Mouse (Mus musculus): ENCODE data around the gene Fam102a. TPM values are rescaled to one million over a fixed set of nuclear protein-coding genes. Genes with fewer than 3 reads are reported as not detected.
A peak's percentile ranks its signal among the peaks of the same experiment; 100 is the strongest.

The Fam102a gene
- polyA plus RNA-seq, 1 experiment from 2014 or later = 11.4 TPM

DNA sequence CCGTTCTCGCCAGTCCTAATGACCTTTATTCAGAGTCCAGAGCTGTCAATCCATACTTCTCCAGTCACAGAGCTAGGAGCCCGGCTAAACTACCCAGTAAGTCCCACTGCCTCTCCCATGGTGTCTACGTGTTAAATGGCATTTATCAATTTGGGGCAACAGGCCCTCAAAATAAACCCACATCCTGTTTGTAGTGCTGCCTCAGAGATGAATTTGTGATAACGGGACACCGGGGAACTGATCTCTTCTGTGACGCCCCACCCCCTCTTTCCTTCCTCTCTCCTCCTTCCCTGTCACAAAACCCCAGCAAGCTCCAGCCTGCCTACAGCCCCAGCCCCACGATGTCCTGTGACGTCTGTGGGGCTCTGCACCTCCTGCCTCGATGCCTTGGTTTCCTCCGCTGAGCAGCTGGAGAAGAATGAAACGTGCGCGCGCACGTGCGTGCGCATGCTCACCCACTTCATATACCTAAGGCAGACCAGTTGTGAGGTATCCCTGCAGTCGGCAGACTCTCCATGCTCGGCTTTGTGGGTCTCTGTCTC is 39.9 kb upstream of the Fam102a start:
- Histone ChIP-seq H3K4me3 (replicated peaks; ENCODE audit: low read length) (no peak overlapping the region), H3K27ac (ENCODE audit: low read length) (no peak overlapping the region), H3K27me3 (ENCODE audit: control insufficient read depth, insufficient read depth, low read length) (no peaks in the 10 kb centered on the region), H3K9me3 (replicated peaks; ENCODE audit: control insufficient read depth, low read length) (0 out of 2 replicates have a peak, but pooled peaks cover 9% of the 10 kb centered on the region), H3K9ac (ENCODE audit: low read length) (no peak overlapping the region), H3K4me2 (ENCODE audit: low read depth, low read length) (no peak overlapping the region), H3K4me1 (ENCODE audit: control insufficient read depth, insufficient read depth, low read length) (no peaks in the 10 kb centered on the region), H3K36me3 (ENCODE audit: control insufficient read depth, insufficient read depth, low read length) (no peaks in the 10 kb centered on the region)
- 62% methylated on average over 20 of the region's 20 CpGs for WGBS
- no peak for ATAC-seq (ENCODE audit: insufficient read depth, low FRiP score)

DNA sequence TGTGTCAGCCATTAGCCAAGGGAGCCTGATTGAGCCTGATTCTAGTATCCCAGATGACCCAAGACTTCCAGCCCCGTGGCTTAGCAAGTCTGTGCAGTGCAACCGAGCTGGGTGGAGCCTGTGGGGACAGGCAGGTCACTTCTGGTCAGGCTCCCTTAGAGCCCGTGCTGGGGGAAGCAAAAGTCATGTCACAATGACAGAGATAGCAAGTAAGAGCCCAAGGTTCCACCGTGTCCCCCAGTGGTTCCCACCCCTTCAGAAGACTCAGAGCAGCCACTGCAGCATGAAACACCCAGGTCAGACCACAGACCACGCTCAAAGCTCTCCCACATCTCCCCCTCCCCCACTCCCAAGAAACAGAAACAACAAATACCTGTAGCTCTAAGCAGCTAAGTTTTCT is 38.9 kb upstream of the Fam102a start:
- no peaks in the 10 kb centered on the region for H3K4me1 ChIP-seq (ENCODE audit: control insufficient read depth, insufficient read depth, low read length)
- no peaks in the 10 kb centered on the region for H3K27me3 ChIP-seq (ENCODE audit: control insufficient read depth, insufficient read depth, low read length)
- H3K4me3 ChIP-seq (replicated peaks; ENCODE audit: low read length) = no peak overlapping the region
- ATAC-seq (ENCODE audit: insufficient read depth, low FRiP score) = no peak
- H3K36me3 ChIP-seq (ENCODE audit: control insufficient read depth, insufficient read depth, low read length) = no peaks in the 10 kb centered on the region
- no peak overlapping the region for H3K9ac ChIP-seq (ENCODE audit: low read length)
- H3K9me3 ChIP-seq (replicated peaks; ENCODE audit: control insufficient read depth, low read length) = 0 out of 2 replicates have a peak, but pooled peaks cover 9% of the 10 kb centered on the region
- H3K4me2 ChIP-seq (ENCODE audit: low read depth, low read length) = no peak overlapping the region
- 47% methylated on average over 5 of the region's 5 CpGs for WGBS
- no peak overlapping the region for H3K27ac ChIP-seq (ENCODE audit: low read length)

GRCm38 (mm10) chr2:32499365-32499764 is 35.8 kb upstream of the Fam102a start:
- H3K36me3 ChIP-seq (ENCODE audit: control insufficient read depth, insufficient read depth, low read length) = no peaks in the 10 kb centered on the region
- H3K9ac ChIP-seq (ENCODE audit: low read length) = no peak overlapping the region
- 79% methylated on average over 4 of the region's 4 CpGs for WGBS
- H3K27me3 ChIP-seq (ENCODE audit: control insufficient read depth, insufficient read depth, low read length) = no peaks in the 10 kb centered on the region
- 0 out of 2 replicates have a peak, but pooled peaks cover 9% of the 10 kb centered on the region for H3K9me3 ChIP-seq (replicated peaks; ENCODE audit: control insufficient read depth, low read length)
- no peak overlapping the region for H3K27ac ChIP-seq (ENCODE audit: low read length)
- H3K4me2 ChIP-seq (ENCODE audit: low read depth, low read length) = no peak overlapping the region
- peaks cover 13% of the 10 kb centered on the region for H3K4me1 ChIP-seq (ENCODE audit: control insufficient read depth, insufficient read depth, low read length)
- ATAC-seq (ENCODE audit: insufficient read depth, low FRiP score) = no peak
- H3K4me3 ChIP-seq (replicated peaks; ENCODE audit: low read length) = no peak overlapping the region

DNA sequence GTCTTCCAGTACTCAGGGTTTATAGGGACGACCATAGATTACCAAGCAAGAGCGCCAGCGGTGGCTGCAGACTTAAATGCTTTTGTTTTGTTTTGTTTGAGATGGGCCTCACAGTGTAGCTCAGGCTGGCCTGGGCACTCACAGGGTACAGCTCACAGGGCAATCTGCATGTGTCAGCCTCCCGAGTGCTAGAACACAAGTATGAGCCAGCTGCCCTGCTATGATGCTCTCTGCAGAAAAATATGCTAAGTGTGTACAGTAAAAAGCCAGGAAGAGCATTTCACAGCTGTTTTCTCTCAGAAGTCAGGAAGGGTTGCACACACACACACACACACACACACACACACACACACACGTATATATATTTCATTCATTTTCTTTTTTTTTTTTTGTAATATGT is 34.7 kb upstream of the Fam102a start:
- Histone ChIP-seq H3K4me2 (ENCODE audit: low read depth, low read length) (no peak overlapping the region), H3K27ac (ENCODE audit: low read length) (no peak overlapping the region), H3K9ac (ENCODE audit: low read length) (no peak overlapping the region), H3K4me1 (ENCODE audit: control insufficient read depth, insufficient read depth, low read length) (peaks cover 13% of the 10 kb centered on the region), H3K9me3 (replicated peaks; ENCODE audit: control insufficient read depth, low read length) (peaks cover 9% of the 10 kb centered on the region; the same call in 1 of the 2 replicates), H3K36me3 (ENCODE audit: control insufficient read depth, insufficient read depth, low read length) (no peaks in the 10 kb centered on the region), H3K27me3 (ENCODE audit: control insufficient read depth, insufficient read depth, low read length) (no peaks in the 10 kb centered on the region), H3K4me3 (replicated peaks; ENCODE audit: low read length) (no peak overlapping the region)
- 68% methylated on average over 5 of the region's 5 CpGs for WGBS
- ATAC-seq (ENCODE audit: insufficient read depth, low FRiP score) = no peak

DNA sequence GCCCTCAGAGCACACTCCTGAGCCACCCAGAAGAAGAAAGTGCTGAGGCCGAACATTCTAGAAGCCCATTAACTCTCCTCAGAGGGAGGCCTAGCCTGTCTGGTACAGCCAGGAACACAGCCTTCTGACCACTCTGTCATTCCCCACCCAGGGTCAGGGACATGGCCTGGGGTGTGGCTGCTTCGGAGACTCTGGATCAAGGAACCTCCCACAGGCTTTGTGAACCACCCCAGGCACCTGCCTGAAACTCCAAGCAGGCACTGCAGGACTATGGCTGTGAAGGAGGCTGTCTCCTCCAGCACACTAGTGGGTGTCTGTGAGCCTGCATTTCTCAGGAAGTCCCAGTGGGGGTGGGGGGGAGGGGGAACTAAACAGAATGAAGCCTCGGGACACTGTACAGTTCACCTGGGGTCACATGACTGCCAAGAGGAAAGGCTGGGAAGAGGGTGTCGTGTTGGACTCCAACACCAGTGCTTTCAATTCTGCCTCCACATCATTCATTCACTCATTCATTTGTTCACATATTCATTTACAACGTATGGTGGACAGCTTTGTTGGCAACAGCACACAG is 33.3 kb upstream of the Fam102a start:
- H3K27ac ChIP-seq (ENCODE audit: low read length) = peak overlapping the region; percentile 92
- H3K4me1 ChIP-seq (ENCODE audit: control insufficient read depth, insufficient read depth, low read length) = peaks cover 13% of the 10 kb centered on the region
- H3K27me3 ChIP-seq (ENCODE audit: control insufficient read depth, insufficient read depth, low read length) = no peaks in the 10 kb centered on the region
- no peak overlapping the region for H3K4me3 ChIP-seq (replicated peaks; ENCODE audit: low read length)
- no peak overlapping the region for H3K4me2 ChIP-seq (ENCODE audit: low read depth, low read length)
- H3K9ac ChIP-seq (ENCODE audit: low read length) = peak overlapping the region; percentile 28; the same call in 1 of the 2 replicates
- peaks cover 12% of the 10 kb centered on the region for H3K9me3 ChIP-seq (replicated peaks; ENCODE audit: control insufficient read depth, low read length)
- WGBS = 58% methylated on average over 5 of the region's 5 CpGs
- ATAC-seq (ENCODE audit: insufficient read depth, low FRiP score) = peak; percentile 14; the same call in 1 of the 2 replicates
- H3K36me3 ChIP-seq (ENCODE audit: control insufficient read depth, insufficient read depth, low read length) = no peaks in the 10 kb centered on the region

DNA sequence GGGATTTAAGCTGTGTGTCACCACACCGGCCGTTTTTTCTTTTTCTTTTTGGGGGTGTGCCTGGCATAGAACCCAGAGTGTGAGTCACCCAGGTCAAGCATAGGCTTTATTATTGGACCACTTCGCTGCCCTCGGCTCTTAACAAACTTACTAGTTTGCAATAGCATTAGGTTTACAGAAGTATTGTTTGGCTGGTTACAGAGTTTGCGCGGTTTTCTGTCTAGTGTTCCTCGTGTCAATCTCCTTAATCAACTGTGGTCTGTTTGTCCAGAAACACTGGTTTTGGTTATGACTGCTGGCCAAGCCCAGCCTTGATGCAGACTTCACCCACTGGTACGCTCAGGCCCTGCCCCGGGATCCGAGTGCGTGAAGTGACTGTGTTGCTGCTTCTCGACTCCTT is 32.3 kb upstream of the Fam102a start:
- no peak overlapping the region for H3K4me3 ChIP-seq (replicated peaks; ENCODE audit: low read length)
- 66% methylated on average over 12 of the region's 12 CpGs for WGBS
- no peaks in the 10 kb centered on the region for H3K36me3 ChIP-seq (ENCODE audit: control insufficient read depth, insufficient read depth, low read length)
- H3K27ac ChIP-seq (ENCODE audit: low read length) = peak overlapping the region; percentile 92
- H3K4me1 ChIP-seq (ENCODE audit: control insufficient read depth, insufficient read depth, low read length) = peaks cover 21% of the 10 kb centered on the region
- H3K27me3 ChIP-seq (ENCODE audit: control insufficient read depth, insufficient read depth, low read length) = no peaks in the 10 kb centered on the region
- H3K4me2 ChIP-seq (ENCODE audit: low read depth, low read length) = no peak overlapping the region; the same call in 1 of the 2 replicates
- peak; percentile 48; the same call in 1 of the 2 replicates for ATAC-seq (ENCODE audit: insufficient read depth, low FRiP score)
- H3K9me3 ChIP-seq (replicated peaks; ENCODE audit: control insufficient read depth, low read length) = peaks cover 12% of the 10 kb centered on the region
- H3K9ac ChIP-seq (ENCODE audit: low read length) = peak overlapping the region; percentile 46

GRCm38 (mm10) chr2:32503588-32503987 is 31.5 kb upstream of the Fam102a start:
- H3K4me2 ChIP-seq (ENCODE audit: low read depth, low read length) = no peak overlapping the region
- peak overlapping the region; percentile 46 for H3K9ac ChIP-seq (ENCODE audit: low read length)
- peaks cover 10% of the 10 kb centered on the region for H3K9me3 ChIP-seq (replicated peaks; ENCODE audit: control insufficient read depth, low read length)
- H3K27ac ChIP-seq (ENCODE audit: low read length) = peak overlapping the region; percentile 92
- no peak for ATAC-seq (ENCODE audit: insufficient read depth, low FRiP score)
- 41% methylated on average over 3 of the region's 3 CpGs for WGBS
- no peak overlapping the region for H3K4me3 ChIP-seq (replicated peaks; ENCODE audit: low read length)
- H3K36me3 ChIP-seq (ENCODE audit: control insufficient read depth, insufficient read depth, low read length) = no peaks in the 10 kb centered on the region
- peaks cover 21% of the 10 kb centered on the region for H3K4me1 ChIP-seq (ENCODE audit: control insufficient read depth, insufficient read depth, low read length)
- H3K27me3 ChIP-seq (ENCODE audit: control insufficient read depth, insufficient read depth, low read length) = no peaks in the 10 kb centered on the region

GRCm38 (mm10) chr2:32505536-32505935 is 29.6 kb upstream of the Fam102a start:
- WGBS = 100% methylated on average over 2 of the region's 2 CpGs
- no peak for ATAC-seq (ENCODE audit: insufficient read depth, low FRiP score)
- no peak overlapping the region for H3K9ac ChIP-seq (ENCODE audit: low read length)
- peaks cover 33% of the 10 kb centered on the region for H3K4me1 ChIP-seq (ENCODE audit: control insufficient read depth, insufficient read depth, low read length)
- no peaks in the 10 kb centered on the region for H3K36me3 ChIP-seq (ENCODE audit: control insufficient read depth, insufficient read depth, low read length)
- peaks cover 3% of the 10 kb centered on the region for H3K9me3 ChIP-seq (replicated peaks; ENCODE audit: control insufficient read depth, low read length)
- H3K4me3 ChIP-seq (replicated peaks; ENCODE audit: low read length) = no peak overlapping the region
- no peaks in the 10 kb centered on the region for H3K27me3 ChIP-seq (ENCODE audit: control insufficient read depth, insufficient read depth, low read length)
- no peak overlapping the region for H3K27ac ChIP-seq (ENCODE audit: low read length)
- H3K4me2 ChIP-seq (ENCODE audit: low read depth, low read length) = no peak overlapping the region

- no peaks in the 10 kb centered on the region for H3K36me3 ChIP-seq (ENCODE audit: control insufficient read depth, insufficient read depth, low read length)
- H3K27me3 ChIP-seq (ENCODE audit: control insufficient read depth, insufficient read depth, low read length) = no peaks in the 10 kb centered on the region
- no peak overlapping the region for H3K4me2 ChIP-seq (ENCODE audit: low read depth, low read length)
- peaks cover 26% of the 10 kb centered on the region for H3K4me1 ChIP-seq (ENCODE audit: control insufficient read depth, insufficient read depth, low read length)
- H3K4me3 ChIP-seq (replicated peaks; ENCODE audit: low read length) = no peak overlapping the region
- peak overlapping the region; percentile 79 for H3K27ac ChIP-seq (ENCODE audit: low read length)
- H3K9me3 ChIP-seq (replicated peaks; ENCODE audit: control insufficient read depth, low read length) = peaks cover 3% of the 10 kb centered on the region
- 55% methylated on average over 22 of the region's 22 CpGs for WGBS
- H3K9ac ChIP-seq (ENCODE audit: low read length) = no peak overlapping the region; the same call in 1 of the 2 replicates
- no peak; the same call in 1 of the 2 replicates for ATAC-seq (ENCODE audit: insufficient read depth, low FRiP score)
These were observed 28.2 kb upstream of the Fam102a start for GRCm38 (mm10) chr2:32506673-32507668.

Measured in stomach, embryonic 16.5 days (tissue).